Mouse (Mus musculus) gastrocnemius, adult 18-20 months (tissue): Measurements from ENCODE around the gene Slc27a3. TPM values are rescaled to one million over a fixed set of nuclear protein-coding genes. Genes with fewer than 3 reads are reported as not detected.
"Not testable (repeated sequence)": the region's sequence is repeated elsewhere in the genome, so short reads cannot be mapped to it uniquely, and the experiment has no call there.

Experiments
- DNase-seq: peaks from one replicate; pipeline ENCODE4 v3.0.0; 2021; ENCODE audit warnings: low spot score
- total RNA-seq, 2 experiments: library from RNA; stranded (reverse); gene quantifications; 2 replicates each; pipeline ENCODE4 v1.2.3; 2021

Gene Slc27a3
- total RNA-seq, 2 experiments from 2014 or later, result 1.0 to 1.1 TPM

DNA sequence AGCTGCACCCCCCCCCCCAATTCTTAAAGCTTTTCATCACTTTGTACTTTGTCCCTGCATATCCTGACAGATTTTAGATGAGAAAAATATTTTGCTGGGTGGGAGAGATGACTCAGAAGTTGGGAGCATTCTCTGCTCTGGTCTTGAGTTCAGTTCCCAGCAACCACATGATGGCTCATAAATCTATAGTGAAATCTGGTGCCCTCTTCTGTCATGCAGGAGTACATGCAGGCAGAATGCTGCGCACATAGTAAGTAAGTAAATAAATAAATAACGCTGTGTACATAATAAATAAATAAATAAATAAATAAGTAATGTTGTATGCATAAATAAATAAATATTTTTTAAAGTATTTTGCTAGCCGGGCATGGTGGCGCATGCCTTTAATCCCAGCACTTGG lies 41.9 kb downstream of the Slc27a3 start:
- DNase-seq, result no peak

DNA sequence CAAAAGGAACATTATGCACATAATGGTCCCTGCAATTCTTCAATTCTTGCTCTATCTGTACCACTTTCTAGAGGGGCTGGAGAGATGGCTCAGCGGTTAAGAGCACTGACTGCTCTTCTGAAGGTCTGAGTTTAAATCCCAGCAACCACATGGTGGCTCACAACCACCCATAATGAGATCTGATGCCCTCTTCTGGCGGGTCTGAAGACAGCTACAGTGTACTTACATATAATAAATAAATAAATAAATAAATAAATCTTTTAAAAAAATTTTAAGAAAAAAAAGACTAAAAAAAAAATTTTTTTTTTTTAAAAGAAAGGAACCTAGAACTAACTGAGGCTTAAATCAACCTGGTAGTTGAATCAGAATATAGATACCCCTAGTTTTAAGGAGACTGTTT lies 46.9 kb downstream of the Slc27a3 start:
- DNase-seq, result not testable (repeated sequence)

- no peak for DNase-seq
Observed at GRCm38 (mm10) chr3:90340177-90340576, 49.6 kb downstream of the Slc27a3 start.

DNA sequence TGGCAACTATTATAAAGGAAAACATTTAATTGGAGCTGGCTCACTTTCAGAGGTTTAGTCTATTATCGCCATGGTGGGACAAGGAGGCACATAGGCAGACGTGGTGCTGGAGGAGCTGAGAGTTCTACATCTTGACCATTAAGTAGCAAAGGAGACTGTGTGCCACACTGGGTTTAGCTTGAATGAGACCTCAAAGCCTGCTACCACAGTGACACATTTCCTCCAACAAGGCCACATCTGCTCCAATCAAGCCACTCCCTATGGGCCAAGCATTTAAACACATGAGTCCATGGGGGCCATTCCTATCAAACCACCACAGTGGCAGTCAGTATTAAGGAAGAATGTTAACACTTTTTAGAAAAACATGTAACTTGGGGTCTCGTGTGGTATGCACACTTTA lies 51.5 kb downstream of the Slc27a3 start:
- no peak for DNase-seq

GRCm38 (mm10) chr3:90335517-90335916 lies 54.2 kb downstream of the Slc27a3 start:
- DNase-seq, result no peak

Other genes starting within 250 kb of the Slc27a3 start
- gene Rps27, start 176.3 kb downstream of the Slc27a3 start, total RNA-seq, result 1,000 to 10,000 TPM; 1,075 to 1,237 TPM
- 1 to 10 TPM; 6.1 to 9.6 TPM for gene Rab13, start 176.2 kb downstream of the Slc27a3 start, total RNA-seq
- gene Jtb, start 158.3 kb downstream of the Slc27a3 start, total RNA-seq, result 10 to 100 TPM; 73.7 to 75.0 TPM
- gene Creb3l4, start 146.4 kb downstream of the Slc27a3 start, total RNA-seq, result not detected
- gene Slc39a1, start 141.8 kb downstream of the Slc27a3 start, total RNA-seq, result 10 to 100 TPM; 38.9 to 40.7 TPM
- 10 to 100 TPM; 13.7 to 16.2 TPM for gene Crtc2, start 135.8 kb downstream of the Slc27a3 start, total RNA-seq
- gene Dennd4b, start 124.8 kb downstream of the Slc27a3 start, total RNA-seq, result 10 to 100 TPM; 81.1 to 81.6 TPM
- 10 to 100 TPM; 58.3 to 59.4 TPM for gene Gatad2b, start 96.8 kb downstream of the Slc27a3 start, total RNA-seq
- gene Ints3, start 43.7 kb upstream of the Slc27a3 start, total RNA-seq, result 10 to 100 TPM; 13.6 to 16.1 TPM
- gene Npr1, start 75.9 kb upstream of the Slc27a3 start, total RNA-seq, result 1 to 10 TPM; 6.0 to 7.1 TPM
- gene Ilf2, start 86.2 kb upstream of the Slc27a3 start, total RNA-seq, result 10 to 100 TPM; 25.2 to 26.7 TPM
- gene Snapin, start 101.1 kb upstream of the Slc27a3 start, total RNA-seq, result 10 to 100 TPM; 78.8 to 79.5 TPM
- 100 to 1,000 TPM in 1 of 2 experiments, 10 to 100 TPM in 1; 88.7 to 103 TPM for gene Chtop, start 119.6 kb upstream of the Slc27a3 start, total RNA-seq
- 100 to 1,000 TPM; 205 to 220 TPM for gene S100a1, start 124.5 kb upstream of the Slc27a3 start, total RNA-seq
- gene S100a13, start 124.5 kb upstream of the Slc27a3 start, total RNA-seq, result 10 to 100 TPM; 10.4 to 14.4 TPM
- gene S100a14, start 136.9 kb upstream of the Slc27a3 start, total RNA-seq, result under 1 TPM in 1 of 2 experiments, not detected in 1; 0.39 TPM
- 10 to 100 TPM; 51.3 to 58.8 TPM for gene S100a16, start 147.3 kb upstream of the Slc27a3 start, total RNA-seq
- not detected for gene S100a3, start 170.6 kb upstream of the Slc27a3 start, total RNA-seq
- not detected for gene S100a2, start 200.3 kb upstream of the Slc27a3 start, total RNA-seq
- not detected for gene Gm42674, start 212.0 kb upstream of the Slc27a3 start, total RNA-seq
- 10 to 100 TPM; 10.1 to 17.7 TPM for gene S100a4, start 213.8 kb upstream of the Slc27a3 start, total RNA-seq
- 1 to 10 TPM in 1 of 2 experiments, not detected in 1; 2.5 TPM for gene S100a5, start 218.6 kb upstream of the Slc27a3 start, total RNA-seq
- gene S100a6, start 222.9 kb upstream of the Slc27a3 start, total RNA-seq, result 100 to 1,000 TPM in 1 of 2 experiments, 10 to 100 TPM in 1; 63.5 to 106 TPM